Mouse (Mus musculus): ENCODE data around the gene Cubn.

Cubn gene

GRCm38 (mm10) chr2:13484566-13484965 lies 7.0 kb downstream of the Cubn start:
- DNase-seq (ENCODE audit: low spot score), result no peak

GRCm38 (mm10) chr2:13480744-13481143 lies 10.9 kb downstream of the Cubn start:
- no peak for DNase-seq (ENCODE audit: low spot score)

- no peak for DNase-seq (ENCODE audit: low spot score)
These were observed 12.4 kb downstream of the Cubn start for GRCm38 (mm10) chr2:13479165-13479564.

- DNase-seq (ENCODE audit: low spot score), result no peak
These were observed 21.5 kb downstream of the Cubn start for GRCm38 (mm10) chr2:13470108-13470507.

GRCm38 (mm10) chr2:13469641-13470040 lies 22.0 kb downstream of the Cubn start:
- no peak for DNase-seq (ENCODE audit: low spot score)

GRCm38 (mm10) chr2:13466685-13467084 lies 24.9 kb downstream of the Cubn start:
- DNase-seq (ENCODE audit: low spot score), result no peak

GRCm38 (mm10) chr2:13458088-13458487 lies 33.5 kb downstream of the Cubn start:
- DNase-seq (ENCODE audit: low spot score), result no peak

GRCm38 (mm10) chr2:13456821-13457220 lies 34.8 kb downstream of the Cubn start:
- no peak for DNase-seq (ENCODE audit: low spot score)

GRCm38 (mm10) chr2:13451495-13452491 lies 39.8 kb downstream of the Cubn start:
- peak; percentile 13 for DNase-seq (ENCODE audit: low spot score)

GRCm38 (mm10) chr2:13450895-13451294 lies 40.7 kb downstream of the Cubn start:
- DNase-seq (ENCODE audit: low spot score), result no peak

GRCm38 (mm10) chr2:13450470-13450869 lies 41.1 kb downstream of the Cubn start:
- peak; percentile 51 for DNase-seq (ENCODE audit: low spot score)

- DNase-seq (ENCODE audit: low spot score), result no peak
These were observed 46.5 kb downstream of the Cubn start for GRCm38 (mm10) chr2:13445156-13445555.

- DNase-seq (ENCODE audit: low spot score), result no peak
These were observed 52.6 kb downstream of the Cubn start for GRCm38 (mm10) chr2:13438983-13439382.

GRCm38 (mm10) chr2:13438275-13438845 lies 53.3 kb downstream of the Cubn start:
- no peak for DNase-seq (ENCODE audit: low spot score)

GRCm38 (mm10) chr2:13432002-13432401 lies 59.6 kb downstream of the Cubn start:
- DNase-seq (ENCODE audit: low spot score), result no peak

GRCm38 (mm10) chr2:13421974-13422760 lies 69.4 kb downstream of the Cubn start:
- DNase-seq (ENCODE audit: low spot score), result no peak

- DNase-seq (ENCODE audit: low spot score), result no peak
These were observed 74.7 kb downstream of the Cubn start for GRCm38 (mm10) chr2:13416765-13417524.

GRCm38 (mm10) chr2:13413520-13414178 lies 78.0 kb downstream of the Cubn start:
- DNase-seq (ENCODE audit: low spot score), result peak; percentile 55

GRCm38 (mm10) chr2:13410660-13411059 lies 81.0 kb downstream of the Cubn start:
- no peak for DNase-seq (ENCODE audit: low spot score)

- DNase-seq (ENCODE audit: low spot score), result no peak
These were observed 81.7 kb downstream of the Cubn start for GRCm38 (mm10) chr2:13409767-13410519.
